Mouse (Mus musculus): ENCODE measurements around the gene Ambra1.

Gene Ambra1

DNA sequence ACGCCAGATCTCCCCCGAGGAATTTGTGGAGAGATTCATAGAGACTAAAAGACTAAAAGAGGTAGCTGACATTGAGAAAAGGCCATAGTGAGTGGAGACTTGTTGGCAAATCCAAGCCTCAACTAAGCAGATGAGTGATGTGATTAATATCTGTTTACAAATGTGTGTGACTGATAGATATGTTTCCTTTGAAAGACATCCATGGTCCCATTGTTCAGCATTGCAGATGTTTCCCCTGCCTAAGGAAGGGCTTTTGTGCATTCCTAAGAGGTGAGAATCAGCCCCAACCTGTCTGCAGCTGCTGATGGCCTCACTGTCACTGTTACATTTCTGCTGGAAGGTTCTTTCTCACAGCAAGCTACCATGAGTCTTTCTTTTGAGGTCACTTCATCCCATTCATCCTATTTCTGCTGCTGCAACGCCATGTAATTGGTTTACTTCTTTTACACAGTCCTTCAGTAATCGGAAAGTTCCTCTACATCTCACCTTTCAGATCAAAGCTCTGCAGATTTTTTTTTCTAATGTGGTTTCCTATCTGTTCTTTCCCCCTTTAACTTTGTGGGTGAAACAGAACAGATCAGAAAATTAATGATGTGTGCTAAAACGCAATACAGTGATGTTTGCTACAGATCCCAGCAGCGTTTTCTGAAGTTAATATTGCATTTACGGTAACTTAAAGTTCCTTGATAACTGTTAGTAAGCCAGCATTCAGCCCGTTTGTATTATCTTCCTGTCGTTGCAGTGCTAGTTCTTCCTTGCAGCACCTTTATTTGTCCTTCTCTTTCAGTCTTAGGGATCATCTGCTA is 146.3 kb downstream of the Ambra1 start:
- no peak for DNase-seq

DNA sequence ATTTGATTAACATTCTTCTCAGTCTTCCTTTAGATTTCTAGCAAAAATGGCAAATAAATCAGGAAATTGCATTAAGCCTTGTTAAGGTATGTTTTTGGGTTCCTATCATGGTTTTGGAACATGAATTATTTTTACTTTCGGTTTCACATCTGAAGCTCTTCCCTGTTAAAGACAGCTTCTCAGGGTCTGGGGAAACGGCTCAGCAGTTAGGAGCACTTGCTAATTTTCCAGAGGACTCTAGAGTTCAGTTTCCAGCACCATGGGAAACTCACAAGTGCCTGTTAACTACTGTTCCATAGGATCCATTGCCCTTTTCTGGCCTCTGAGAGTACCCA is 146.8 kb downstream of the Ambra1 start:
- DNase-seq, result no peak

DNA sequence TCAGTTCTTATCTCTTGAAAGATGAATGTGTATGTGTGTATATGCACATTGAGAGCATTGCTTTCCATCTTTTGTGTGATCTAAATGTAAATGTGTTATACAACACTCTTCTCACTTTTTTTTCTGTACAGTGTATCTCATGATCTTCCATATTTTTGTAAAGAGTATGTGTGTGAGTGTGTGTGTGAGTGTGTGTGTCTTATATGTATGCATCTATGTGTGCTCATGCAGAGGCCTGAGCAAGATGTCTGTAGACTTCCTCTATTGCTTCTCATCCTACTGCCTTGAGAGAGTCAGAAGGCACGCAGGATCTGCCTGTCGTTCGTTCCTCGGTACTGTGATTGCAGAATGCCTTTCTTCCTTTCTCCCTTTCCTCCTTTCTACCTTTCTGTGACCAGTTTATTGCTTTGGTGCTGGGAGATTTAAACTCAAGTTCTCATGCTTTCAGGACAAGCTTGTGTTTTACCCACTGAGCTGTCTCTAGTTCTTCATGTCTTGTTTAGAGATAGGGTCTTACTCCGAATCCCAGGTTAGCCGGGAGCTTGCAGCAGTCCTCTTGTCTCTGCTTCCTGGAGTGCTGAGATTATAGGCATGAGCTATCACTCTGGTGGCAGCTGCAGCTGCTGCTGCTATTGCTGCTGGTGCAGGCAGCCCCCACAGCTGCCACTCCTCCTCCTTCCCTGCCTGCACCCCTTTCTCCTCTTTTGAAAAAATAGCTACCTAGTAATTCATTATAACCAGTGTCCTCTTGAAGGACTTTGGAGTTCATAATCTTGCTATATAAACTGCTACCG is 148.7 kb downstream of the Ambra1 start:
- DNase-seq, result no peak

DNA sequence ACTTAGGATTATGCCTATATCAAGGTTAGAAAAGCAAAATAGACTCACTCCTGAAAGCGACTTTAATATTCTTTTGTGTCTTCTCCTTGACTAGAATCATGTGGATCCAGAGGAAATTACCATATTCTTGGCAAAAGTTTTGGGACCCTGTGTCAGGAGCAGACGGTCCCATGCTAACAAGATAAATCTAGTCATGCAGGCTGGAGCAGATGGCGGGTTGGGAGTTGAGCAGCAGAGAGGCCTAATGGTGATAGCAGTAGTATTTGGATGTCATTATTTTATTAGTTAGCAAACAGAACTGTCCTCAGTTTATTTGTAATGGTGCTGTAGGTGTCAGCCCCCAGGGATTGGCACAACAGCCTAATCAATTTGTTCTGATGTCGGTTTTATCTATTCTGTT is 154.0 kb downstream of the Ambra1 start:
- no peak for DNase-seq

DNA sequence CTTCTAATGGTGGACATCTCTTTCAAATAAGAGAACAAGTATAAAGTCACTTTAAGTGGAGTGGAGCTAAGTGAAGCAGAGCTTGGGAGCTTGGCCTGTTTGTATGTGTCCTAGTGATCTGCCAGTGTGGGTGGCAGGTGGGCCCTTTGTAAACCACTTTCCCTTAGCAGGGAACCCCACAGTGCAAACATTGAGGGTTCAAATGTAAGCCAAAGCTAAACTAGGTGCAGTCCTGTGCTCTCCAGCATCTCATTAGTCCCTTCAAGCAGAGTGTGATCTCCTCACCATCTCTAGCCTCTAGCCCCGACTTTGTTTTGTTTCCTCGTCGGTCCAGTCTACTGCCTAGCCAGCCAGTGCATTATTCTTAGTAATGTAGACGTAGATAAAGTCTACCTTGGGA is 154.7 kb downstream of the Ambra1 start:
- DNase-seq, result no peak

DNA sequence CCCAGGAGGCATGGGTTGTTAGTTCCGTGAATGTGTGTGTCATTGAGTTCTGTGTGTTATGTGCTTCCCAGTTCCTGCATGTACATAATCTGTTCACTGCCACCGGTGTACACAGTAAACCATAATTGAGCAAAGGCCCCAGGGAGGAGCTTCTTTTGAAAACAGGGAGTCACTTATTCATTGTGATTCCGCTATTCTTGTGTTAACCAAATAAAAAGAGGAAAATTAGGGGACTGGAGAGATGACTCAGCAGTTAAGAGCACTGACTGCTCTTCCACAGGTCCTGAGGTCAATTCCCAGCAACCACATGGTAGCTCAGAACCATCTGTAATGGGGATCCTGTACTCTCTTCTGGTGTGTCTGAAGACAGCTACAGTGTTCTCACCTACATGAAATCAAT is 164.8 kb downstream of the Ambra1 start:
- DNase-seq, result no peak

DNA sequence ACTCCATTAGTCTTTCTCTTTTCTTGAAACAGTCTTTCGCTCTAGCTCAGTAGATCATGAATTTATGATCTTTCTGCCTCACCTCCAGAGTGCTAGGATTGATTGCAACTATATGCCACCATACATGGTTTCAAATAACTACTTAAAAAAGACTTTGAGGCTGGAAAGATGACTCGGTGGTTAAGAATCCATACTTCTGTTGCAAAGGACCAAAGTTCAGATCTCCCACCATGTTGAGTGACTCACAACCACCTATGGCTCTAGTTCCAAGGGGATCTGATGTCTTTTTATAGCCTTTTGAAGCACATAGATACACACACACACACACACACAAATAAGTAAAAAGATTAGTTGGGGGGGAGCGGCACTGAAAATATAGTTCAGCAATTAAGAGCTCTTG is 165.5 kb downstream of the Ambra1 start:
- no peak for DNase-seq

DNA sequence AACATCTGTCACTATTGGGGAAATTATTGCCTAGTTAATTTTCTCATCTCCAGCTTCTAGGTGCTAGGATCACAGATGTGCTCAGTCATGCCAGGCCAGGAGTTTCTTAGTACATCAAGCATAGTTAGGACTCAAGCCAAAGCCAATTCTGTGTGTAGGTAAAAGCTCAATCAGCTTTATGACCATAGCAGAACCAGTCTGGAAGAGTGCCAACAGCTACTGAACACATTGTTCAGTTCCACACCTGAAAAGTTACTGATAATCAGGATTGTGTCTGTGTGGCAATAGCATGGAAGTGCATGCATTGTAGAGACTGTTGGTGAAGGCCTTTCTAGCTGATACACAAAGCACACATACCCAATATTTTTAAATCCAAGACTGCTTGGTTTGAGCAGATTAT is 168.0 kb downstream of the Ambra1 start:
- DNase-seq, result no peak

DNA sequence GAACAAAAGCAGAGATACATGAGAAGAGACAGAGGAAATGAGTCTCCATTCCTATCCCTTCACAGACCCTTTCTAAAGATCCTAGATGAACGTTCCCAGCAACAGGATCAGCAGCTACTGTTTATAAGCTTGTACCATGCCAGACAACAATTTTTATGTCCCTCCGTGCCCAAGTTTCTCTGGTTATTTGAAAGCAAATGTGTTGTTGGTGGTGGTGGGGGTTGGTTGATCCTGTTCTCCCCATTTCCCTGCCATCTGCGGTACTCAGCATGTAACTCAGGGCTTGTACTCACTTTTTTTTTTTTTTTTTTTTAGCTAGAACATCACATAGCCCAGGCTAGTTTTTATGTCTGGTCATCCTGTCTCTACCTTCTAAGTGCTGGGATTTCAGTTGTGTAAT is 169.2 kb downstream of the Ambra1 start:
- no peak for DNase-seq

DNA sequence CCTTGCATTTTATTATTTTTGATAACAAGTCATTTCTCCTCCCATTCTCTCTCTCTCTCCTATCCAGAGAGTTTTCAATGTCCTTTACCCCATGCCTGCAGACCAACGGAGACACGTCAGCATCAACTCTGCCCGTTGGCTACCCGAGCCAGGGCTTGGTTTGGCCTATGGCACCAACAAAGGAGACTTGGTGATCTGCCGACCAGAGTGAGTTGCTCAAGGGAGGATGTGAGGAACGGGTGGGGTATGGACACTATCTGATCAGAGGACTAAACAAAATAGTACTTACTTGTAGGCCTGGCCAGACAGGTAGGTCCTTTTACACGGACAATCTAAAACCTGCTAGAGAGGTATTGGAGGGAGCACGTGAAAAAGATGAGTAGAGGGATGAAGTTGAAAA is 170.5 kb downstream of the Ambra1 start:
- DNase-seq, result no peak

DNA sequence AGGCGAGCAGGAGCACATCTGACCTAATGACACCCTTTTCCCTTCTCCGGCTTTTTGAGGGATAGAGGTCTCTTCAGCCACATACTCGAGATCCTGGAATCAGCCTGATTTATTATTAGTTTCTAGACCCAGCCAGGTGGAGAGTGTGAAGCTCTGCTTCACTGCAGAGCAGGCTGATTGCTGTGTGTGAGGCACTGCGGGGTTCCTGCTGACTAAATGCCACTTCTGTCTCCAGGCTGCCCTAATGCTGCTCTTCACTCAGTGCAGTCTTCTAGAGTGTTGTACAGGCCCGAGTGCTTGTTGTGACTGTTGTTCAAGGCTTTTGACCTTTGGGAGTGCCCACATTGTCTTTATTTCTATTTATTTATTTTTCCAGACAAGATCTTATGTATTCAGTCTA is 172.4 kb downstream of the Ambra1 start:
- DNase-seq, result no peak

DNA sequence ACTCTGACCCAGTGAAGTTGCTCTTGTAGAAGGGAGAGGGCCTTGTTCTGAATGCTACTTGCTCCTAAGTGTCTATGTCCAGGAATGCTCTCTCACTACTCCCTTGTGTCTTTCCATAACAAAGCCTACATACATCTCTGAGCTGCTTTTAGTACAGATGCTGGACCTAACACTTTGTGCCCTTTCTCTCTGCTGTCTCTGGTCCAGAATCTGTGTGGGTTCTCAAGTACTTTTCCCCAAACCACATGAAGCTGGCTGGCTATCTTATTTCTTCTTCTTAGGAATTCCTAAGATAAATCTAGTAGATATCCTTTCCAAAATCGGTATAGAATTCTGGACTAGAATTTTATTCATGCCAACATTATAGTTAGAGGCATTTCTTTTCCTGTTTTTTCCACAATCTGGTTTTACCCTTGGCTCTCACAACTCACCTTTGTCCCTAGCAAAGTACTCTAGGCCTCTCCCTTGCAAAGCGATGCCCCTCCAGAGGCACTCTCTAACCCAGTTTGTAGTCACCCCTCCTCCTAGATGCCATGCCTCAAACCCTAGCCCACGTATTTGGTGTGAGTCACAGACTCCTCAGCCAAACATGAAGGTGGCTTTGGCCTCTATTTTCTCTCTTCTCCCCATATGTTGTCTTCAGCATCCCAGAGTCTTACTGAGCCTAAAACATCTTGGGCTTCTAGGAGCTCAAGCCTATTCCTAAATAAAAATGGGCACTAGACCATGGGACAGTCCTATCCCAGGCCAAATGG is 173.4 kb downstream of the Ambra1 start:
- no peak for DNase-seq

DNA sequence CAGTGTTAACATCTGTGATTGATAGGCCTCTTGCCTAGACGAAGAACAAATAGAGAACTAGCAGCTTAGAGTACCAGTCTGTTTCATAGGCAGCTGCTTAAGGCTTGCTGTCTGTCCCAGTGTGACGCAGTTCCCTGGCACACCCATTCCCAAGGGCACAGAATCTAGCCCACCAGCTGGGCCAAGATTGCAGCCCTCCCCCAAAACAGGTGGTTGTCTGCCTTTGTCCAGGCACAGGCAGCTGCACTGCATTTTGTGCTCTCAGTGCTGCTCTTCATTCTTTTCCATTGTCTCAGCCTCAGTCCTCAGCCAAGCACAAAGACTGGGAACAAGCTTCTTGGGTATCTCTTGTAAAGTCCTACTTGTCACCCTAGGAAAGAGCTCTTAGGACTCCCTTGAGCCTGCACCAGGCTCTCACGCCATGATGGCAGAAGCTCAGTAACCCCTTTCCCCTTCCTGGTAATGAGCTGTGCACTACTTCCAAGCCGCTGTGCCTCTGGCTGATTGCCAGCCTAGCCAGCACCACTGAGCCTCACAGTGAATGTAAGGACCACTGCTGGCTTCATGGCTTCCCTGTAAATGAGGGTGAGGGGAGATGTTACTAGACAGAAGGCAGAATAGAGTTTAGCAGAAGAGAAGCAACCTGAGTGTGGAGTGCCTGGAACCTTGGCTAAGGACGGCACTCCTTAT is 174.8 kb downstream of the Ambra1 start:
- no peak for DNase-seq

DNA sequence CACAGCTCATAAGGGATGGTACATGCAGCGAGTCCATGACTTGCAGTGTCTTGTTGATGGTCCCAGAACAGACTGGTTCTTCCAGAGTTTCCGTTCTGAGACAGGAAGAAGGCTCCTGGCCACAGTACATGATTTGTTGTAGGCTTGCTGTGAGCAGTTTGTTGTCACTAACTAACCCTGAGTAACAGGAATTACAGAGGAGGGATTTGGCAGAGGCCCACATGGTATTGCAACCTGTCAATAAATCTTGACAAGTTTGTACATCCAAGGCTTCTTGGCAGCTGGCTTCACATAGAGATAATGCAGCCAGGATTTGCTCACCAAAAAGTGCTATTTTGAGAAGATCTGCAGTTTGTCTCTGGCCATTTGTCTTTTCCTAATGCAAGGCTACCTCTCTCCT is 176.2 kb downstream of the Ambra1 start:
- DNase-seq, result no peak

DNA sequence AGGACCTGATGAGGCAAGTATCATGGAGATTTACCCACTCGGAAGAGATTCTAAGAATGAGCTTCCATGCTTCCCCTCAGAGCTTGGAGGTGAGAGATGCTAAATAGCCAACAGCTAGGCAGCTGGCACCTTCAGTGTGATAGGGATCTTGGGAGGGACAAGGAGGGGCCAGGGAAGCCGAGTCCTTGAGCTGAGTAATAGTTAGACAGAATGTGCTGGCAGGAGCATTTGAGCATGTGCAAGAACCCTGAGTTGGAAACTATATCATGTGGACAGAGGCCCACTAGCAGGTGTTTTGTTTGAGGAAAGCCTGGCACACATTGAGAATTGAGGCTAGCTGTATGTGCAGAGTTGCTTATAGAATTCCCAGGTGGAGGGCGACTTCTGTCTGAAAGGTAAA is 182.7 kb downstream of the Ambra1 start:
- DNase-seq, result no peak

DNA sequence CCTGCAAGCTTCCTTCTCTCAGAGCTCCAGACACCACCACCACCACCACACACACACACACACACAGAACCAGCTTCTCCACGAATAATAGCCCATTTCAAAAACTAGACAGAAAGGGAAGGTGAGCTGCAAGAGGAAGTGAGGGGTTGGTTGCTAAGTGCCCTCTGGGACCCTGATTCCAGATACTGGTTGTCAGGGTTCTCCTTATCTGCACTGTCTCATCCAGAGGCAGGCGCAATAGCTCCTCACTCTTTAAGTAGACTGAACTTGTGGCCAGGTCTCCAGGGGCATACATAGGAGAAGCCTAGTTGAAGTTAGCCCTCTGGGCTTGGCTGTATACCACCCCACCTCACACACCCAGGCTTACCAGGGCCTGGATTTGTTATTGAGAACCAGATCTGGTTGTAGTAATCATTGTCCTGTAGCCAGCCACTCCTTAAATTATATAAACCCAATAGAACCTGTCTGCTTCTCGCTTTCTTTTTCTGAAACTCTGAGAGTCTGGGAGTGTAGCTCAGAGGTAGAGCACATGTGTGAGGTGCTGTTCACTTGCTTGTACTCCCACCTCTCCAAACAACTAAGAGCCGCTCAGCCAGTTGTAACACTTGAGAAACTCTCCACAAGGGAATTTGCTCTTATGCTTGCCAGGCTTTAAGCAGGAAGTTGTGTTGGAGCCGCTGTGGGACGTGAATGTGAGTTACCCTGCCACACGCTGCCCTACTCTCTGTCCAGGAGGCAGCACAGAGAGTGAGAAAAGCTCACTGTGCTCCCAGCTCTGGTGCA is 183.6 kb downstream of the Ambra1 start:
- no peak for DNase-seq

DNA sequence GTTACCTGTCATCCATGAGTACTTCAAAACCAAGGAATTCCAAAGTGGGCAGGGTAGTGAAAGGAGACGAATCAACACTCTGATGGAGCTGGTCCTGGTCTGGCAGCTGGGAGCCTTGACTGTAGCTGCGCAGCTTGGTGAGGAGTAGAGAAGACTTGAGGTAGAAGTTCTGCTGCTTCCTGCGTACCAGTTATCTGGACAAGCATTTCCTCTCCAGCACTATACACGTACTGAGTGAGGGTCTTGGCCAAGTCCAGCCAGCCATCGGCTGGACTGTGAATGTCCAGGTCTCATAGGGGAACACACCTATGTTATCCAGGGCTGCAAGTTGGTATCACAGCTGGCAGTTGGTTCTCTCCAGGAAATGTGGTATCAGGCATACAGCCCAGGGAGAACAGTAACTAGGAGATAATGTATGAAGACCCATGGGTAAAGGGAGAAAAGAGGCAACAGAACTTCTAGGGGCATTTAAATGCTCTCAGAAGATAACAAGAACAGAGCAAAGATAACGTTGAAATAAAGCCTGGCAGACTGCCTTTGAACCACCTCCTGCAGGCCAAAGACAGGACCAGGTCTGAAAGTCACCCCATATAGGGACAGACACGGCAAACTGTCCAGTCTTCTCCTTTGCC is 186.5 kb downstream of the Ambra1 start:
- DNase-seq, result no peak

DNA sequence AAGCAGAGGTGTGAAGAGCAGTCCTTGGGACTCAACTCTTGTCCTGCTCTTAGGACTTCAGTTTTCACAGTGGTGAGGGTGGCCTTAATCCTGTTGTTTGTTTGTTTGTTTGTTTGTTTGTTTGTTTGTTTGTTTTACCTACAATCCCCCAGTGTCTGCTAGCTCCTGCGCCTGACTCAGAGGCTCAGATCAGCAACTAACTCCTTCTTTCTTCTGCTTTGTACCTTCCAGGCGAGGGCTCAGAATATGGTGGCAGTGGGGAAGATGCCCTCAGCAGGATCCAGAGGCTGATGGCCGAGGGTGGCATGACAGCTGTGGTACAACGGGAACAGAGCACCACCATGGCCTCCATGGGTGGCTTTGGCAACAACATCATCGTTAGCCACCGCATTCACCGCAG is 187.2 kb downstream of the Ambra1 start:
- no peak for DNase-seq

DNA sequence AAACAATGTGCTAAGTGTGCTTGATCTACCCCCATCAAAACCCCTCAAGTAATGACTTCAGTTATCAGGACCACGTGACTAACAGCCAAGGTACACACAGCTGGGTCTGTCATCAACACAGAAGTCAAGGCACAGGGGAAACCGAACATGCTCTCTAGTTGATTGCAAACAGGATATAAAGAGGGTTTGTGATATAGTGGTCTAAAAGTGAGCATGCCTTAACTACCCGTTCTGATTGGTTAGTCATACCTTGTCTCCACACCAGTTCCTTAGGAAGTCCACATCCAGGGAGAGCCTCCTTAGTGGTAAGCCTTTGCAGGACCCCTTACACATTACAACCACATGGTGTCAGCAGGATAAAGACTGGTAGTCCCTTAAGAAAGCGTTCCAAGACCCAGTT is 190.2 kb downstream of the Ambra1 start:
- DNase-seq, result no peak

DNA sequence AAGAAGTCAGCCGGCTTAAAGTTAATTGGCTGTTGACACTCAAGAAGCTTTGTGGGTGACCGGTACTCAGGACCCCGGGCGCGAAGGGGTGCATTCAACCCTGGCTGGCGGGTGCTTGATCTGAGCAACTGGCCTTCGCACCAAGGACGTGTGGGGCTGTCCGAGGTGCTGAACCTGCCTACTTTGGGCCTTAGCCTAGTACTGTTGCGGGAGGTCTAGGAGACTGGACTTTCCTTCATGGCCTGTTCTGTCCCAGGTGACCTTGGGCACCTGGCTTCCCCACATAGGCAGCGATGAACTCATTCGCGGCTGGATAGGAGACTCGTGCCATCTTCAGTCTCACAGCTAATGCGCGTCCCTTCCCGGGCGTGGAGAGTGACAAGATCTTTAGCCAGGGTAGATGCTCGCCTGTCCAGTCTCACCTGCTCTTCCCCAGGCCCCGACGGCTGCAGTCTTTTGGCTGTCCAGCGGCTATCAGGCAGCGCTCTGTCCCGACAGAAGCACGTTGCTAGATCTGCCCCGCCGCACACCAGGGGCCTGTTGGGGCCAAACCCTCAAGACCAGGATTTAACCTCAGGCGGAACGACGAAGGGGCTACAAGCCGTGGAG is 191.4 kb downstream of the Ambra1 start:
- no peak for DNase-seq

DNA sequence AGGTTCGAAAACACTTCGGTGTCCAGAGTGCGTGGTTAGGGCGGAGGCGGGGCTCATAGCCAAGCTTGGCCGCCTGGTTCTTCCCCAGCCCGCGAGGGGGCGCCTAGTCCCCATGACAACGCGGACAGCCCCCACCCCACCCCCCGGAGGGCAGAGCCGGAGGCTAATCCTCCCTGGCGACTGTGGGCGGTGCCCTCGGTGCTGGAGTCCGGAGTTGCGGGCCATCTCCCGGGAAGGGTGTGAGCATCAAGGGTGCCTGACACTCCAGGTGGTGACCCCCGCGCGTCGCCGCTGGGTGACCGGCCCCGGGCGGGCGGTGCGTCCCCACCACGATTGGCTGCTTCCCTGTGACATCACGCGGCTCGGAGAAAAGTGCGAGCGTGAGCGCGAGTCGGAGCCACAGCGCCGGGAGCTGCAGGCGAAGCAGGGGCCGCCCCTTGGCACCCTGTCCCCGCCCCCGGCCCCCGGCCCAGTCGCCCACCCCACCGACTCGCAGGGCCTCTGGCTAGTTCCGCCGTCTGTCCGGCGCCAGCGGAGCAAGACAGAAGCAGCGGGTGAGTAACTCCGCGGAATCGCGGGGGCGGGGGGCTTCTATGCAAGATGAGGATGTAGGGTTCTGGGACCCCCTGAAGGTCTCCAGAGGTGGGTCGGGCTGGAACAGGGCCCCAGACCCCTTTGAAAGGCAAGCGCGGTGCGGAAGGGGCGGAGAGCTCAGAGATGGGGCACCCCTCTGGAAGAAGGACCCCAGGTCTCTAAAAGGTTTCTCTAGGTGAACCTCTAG is 192.0 kb downstream of the Ambra1 start:
- DNase-seq, result peak in 1 of 2 experiments; percentile 54
